In genomic region chr3:90388726-90389510, GRCm38 (mm10) we compare ENCODE assay signal across 8 mouse cellular contexts. TPM values are rescaled to one million over a fixed set of nuclear protein-coding genes. Genes with fewer than 3 reads are reported as not detected.
DNase-seq lines count a peak whose midpoint lies in the region; ATAC-seq and TF ChIP-seq lines count a peak whose summit lies in the region.

No protein-coding gene starts in this region.

- no peak overlapping the region for H3K4me3 ChIP-seq in C2C12 (ENCODE audit: insufficient read depth, poor library complexity, severe bottlenecking)
- H3K4me3 ChIP-seq in heart, embryonic 13.5 days = peak overlapping the region; percentile 68

- H3ac ChIP-seq in C2C12 (ENCODE audit: control insufficient read depth, insufficient read length, low read depth) = peak overlapping the region; percentile 63

- peaks cover 34% of the 10 kb centered on the region for H3K36me3 ChIP-seq in C2C12 (ENCODE audit: control insufficient read depth, insufficient read depth)
- H3K36me3 ChIP-seq in heart, embryonic 13.5 days = peaks cover 53% of the 10 kb centered on the region

- no peaks in the 10 kb centered on the region for H3K79me2 ChIP-seq in C2C12 (ENCODE audit: control insufficient read depth, insufficient read depth)

- peak overlapping the region; percentile 83 for H3K27ac ChIP-seq in heart, embryonic 13.5 days (replicated peaks)

- no peaks in the 10 kb centered on the region for H3K79me3 ChIP-seq in C2C12 (ENCODE audit: low read depth)

- peak overlapping the region; percentile 97 for H3K4me2 ChIP-seq in heart, embryonic 13.5 days

- H3K4me1 ChIP-seq in heart, embryonic 13.5 days = peaks cover 34% of the 10 kb centered on the region

- TF ChIP-seq CTCF in C2C12 (IDR thresholded peaks at IDR 0.05; ENCODE audit: control insufficient read depth, insufficient read depth, insufficient read length) = no peak

- no peaks in the 10 kb centered on the region for H3K27me3 ChIP-seq in C2C12 (ENCODE audit: control insufficient read depth, insufficient read depth, insufficient read length)
- no peaks in the 10 kb centered on the region for H3K27me3 ChIP-seq in heart, embryonic 13.5 days (replicated peaks)

- peak; percentile 24; the same call in 1 of the 2 replicates for ATAC-seq in heart, embryonic 13.5 days (ENCODE audit: extremely low read depth, insufficient number of reproducible peaks, low FRiP score, low TSS enrichment)

- no peaks in the 10 kb centered on the region for H3K9me3 ChIP-seq in heart, embryonic 13.5 days

- DNase-seq in adrenal gland, adult (ENCODE audit: inconsistent age in 2 of 2, low spot score in 1 of 2) = peak; percentile 76 to 89
- DNase-seq in adrenal gland, adult 8-10 months = no peak
- peak; percentile 83 for DNase-seq in embryo, embryonic 11 days
- peak; percentile 39 to 73 for DNase-seq in kidney, postnatal 36 days
- DNase-seq in mesoderm, embryonic 11.5 days (ENCODE audit: low read depth, low spot score) = peak; percentile 69
- no peak for DNase-seq in layer of hippocampus, adult 9-11 months

- peak overlapping the region; percentile 86 for H3K9ac ChIP-seq in heart, embryonic 13.5 days

- 4% methylated on average over 53 of the region's 53 CpGs for WGBS in heart, embryonic 13.5 days

TF ChIP-seq in C2C12, 6 proteins besides CTCF, POLR2A, EP300 and RAD21:
- no peak for TF ChIP-seq USF1 (IDR thresholded peaks at IDR 0.05; ENCODE audit: low read depth)
- TF ChIP-seq MYOD1 (IDR thresholded peaks at IDR 0.05; ENCODE audit: control insufficient read depth, insufficient read length, low read depth) = no peak
- no peak for TF ChIP-seq MYOG (IDR thresholded peaks at IDR 0.05; ENCODE audit: control insufficient read depth, extremely low read depth, insufficient read length)
- TF ChIP-seq CEBPB (IDR thresholded peaks at IDR 0.05; ENCODE audit: low read depth) = no peak
- no peak for TF ChIP-seq MAX (IDR thresholded peaks at IDR 0.05)
- no peak for TF ChIP-seq FOSL1 (IDR thresholded peaks at IDR 0.05; ENCODE audit: insufficient read depth, low read length, poor library complexity, severe bottlenecking)

RNA-seq across cellular contexts. Expression of gene Slc27a3, which starts 0.8 kb away (rescaled TPM):
- total RNA-seq in adrenal gland, adult 8-10 months (2022) = 100 to 1,000 TPM; 132 to 297 (median 196) TPM
- 8.6 TPM for polyA plus RNA-seq in C2C12 (2012; fragmentation: generic; extraction: Trizol)
- polyA plus RNA-seq in heart, embryonic 13.5 days (2015; fragmentation: Nextera tagmentation; extraction: Ambion mirVana) = 5.5 and 7.2 TPM in 2 replicates

RNA-seq across cellular contexts. Expression of gene Ints3, which starts 44.5 kb away (rescaled TPM):
- 100 to 1,000 TPM; 107 to 119 (median 110) TPM for total RNA-seq in adrenal gland, adult 8-10 months (2022)
- polyA plus RNA-seq in C2C12 (2012; fragmentation: generic; extraction: Trizol) = 39.3 TPM
- polyA plus RNA-seq in heart, embryonic 13.5 days (2015; fragmentation: Nextera tagmentation; extraction: Ambion mirVana) = 17.5 and 19.8 TPM in 2 replicates

Comparison
In these comparisons a context has a peak if more than half of its experiments do, and no peak if none do; other contexts are left out.
1. DNase-seq: peak in adrenal gland, adult (2 of 2), embryo, embryonic 11 days (single experiment), kidney, postnatal 36 days (2 of 2) and mesoderm, embryonic 11.5 days (single experiment); none in adrenal gland, adult 8-10 months (single experiment) and layer of hippocampus, adult 9-11 months (single experiment).